Mouse (Mus musculus) bone marrow macrophage, adult 2 months (primary cell): ENCODE data around the gene Rb1.

ENCODE experiments used
- CTCF ChIP-seq: IDR thresholded peaks from 2 replicates; pipeline ENCODE4 v1.5.1; 2012; ENCODE audit warnings: low read depth, mild to moderate bottlenecking, low read length, moderate library complexity
- POLR2A ChIP-seq: IDR thresholded peaks from 2 replicates; pipeline ENCODE4 v1.6.1; 2012; ENCODE audit warnings: mild to moderate bottlenecking, low read depth, low read length, borderline replicate concordance

- TF ChIP-seq CTCF, result no peak
- no peak for TF ChIP-seq POLR2A
Measured at GRCm38 (mm10) chr14:73165136-73165535, 160.5 kb downstream of the Rb1 start.
